Mouse (Mus musculus) kidney, postnatal 0 days (tissue): Measurements from ENCODE around the gene Acnat1. TPM values are rescaled to one million over a fixed set of nuclear protein-coding genes. Genes with fewer than 3 reads are reported as not detected.
"Not testable (repeated sequence)": the region's sequence is repeated elsewhere in the genome, so short reads cannot be mapped to it uniquely, and the experiment has no call there.

Experiments used
- ATAC-seq: fragments of 200-750 bp; cut with Nextera tagmentation; replicated peaks from 2 replicates; pipeline ENCODE4 v1.8.0; 2017; ENCODE audit warnings: low read depth, moderate number of reproducible peaks, moderate TSS enrichment, moderate library complexity; ENCODE audit not compliant: low FRiP score
- DNase-seq: peaks from one replicate; pipeline ENCODE4 v3.0.0-alpha.2; 2016; ENCODE audit warnings: low spot score
- H3K27ac ChIP-seq: fragments of 300-500 bp; sonication (generic); 2 replicates; pipeline ENCODE4 v1.5.1; 2014; ENCODE audit warnings: mild to moderate bottlenecking
- H3K27me3 ChIP-seq: fragments of 300-500 bp; sonication (generic); 2 replicates; pipeline ENCODE4 v1.6.1; 2014; ENCODE audit warnings: low read length, mixed read lengths; ENCODE audit not compliant: insufficient read depth
- H3K36me3 ChIP-seq: fragments of 300-500 bp; sonication (generic); 2 replicates; pipeline ENCODE4 v1.6.1; 2014; ENCODE audit warnings: low read length, mixed read lengths; ENCODE audit not compliant: insufficient read depth
- H3K4me1 ChIP-seq: fragments of 300-500 bp; sonication (generic); replicated peaks from 2 replicates; pipeline ENCODE4 v1.6.1; 2014; ENCODE audit warnings: antibody characterized with exemption, low read length, mixed read lengths; ENCODE audit not compliant: insufficient read depth
- H3K4me2 ChIP-seq: fragments of 300-500 bp; sonication (generic); 2 replicates; pipeline ENCODE4 v1.6.1; 2014; ENCODE audit warnings: mild to moderate bottlenecking, low read length, moderate library complexity, mixed read lengths
- H3K4me3 ChIP-seq: fragments of 300-500 bp; sonication (generic); replicated peaks from 2 replicates; pipeline ENCODE4 v1.5.1; 2014; ENCODE audit warnings: low read depth, low read length
- H3K9ac ChIP-seq: fragments of 300-500 bp; sonication (generic); 2 replicates; pipeline ENCODE4 v1.6.1; 2014; ENCODE audit warnings: low read depth, low read length
- H3K9me3 ChIP-seq: fragments of 300-500 bp; sonication (generic); replicated peaks from 2 replicates; pipeline ENCODE4 v1.6.1; 2016; ENCODE audit warnings: low read length, inconsistent platforms, mixed read lengths
- CTCF ChIP-seq: IDR thresholded peaks from 2 replicates; pipeline ENCODE4 v1.5.1; 2016; ENCODE audit warnings: antibody characterized with exemption, low read depth, mild to moderate bottlenecking, moderate library complexity
- WGBS: fragments of 180-500 bp; shearing (Covaris S2); extraction: QIAGEN DNeasy Blood & Tissue Kit; methylation state at CpG from one replicate; pipeline ENCODE4 v1.1.7; 2014; 5-methylcytosine and 5-hydroxymethylcytosine counted together
- polyA plus RNA-seq: library from polyadenylated mRNA; unstranded; fragments of >200 nt; fragmentation: Nextera tagmentation; extraction: Ambion mirVana; gene quantifications from 2 replicates; pipeline ENCODE4 v1.2.1, GENCODE M21; 2015

Gene Acnat1
- polyA plus RNA-seq, 1 experiment from 2014 or later, result 1.0 TPM

DNA sequence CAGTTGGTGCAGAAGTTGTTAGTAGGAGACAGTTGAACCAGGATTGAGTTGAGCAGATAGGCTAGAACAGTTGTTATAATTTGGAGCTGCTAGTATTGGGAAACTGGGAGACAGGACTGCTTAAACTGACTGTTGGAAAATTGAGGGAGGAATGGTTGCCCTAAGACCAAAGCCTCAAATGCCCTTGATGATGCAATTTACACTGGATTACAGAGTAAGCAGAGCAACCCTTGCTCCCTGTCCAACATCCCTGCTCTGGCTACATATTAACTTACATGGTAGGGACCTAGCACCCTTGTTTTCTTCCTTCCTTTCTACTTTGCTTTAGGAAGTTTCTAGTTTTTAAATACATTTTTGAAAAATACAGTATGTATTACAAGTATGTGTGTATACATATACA is 11.7 kb upstream of the Acnat1 start:
- H3K4me2 ChIP-seq, result no peak overlapping the region
- peak; percentile 35 for DNase-seq
- no peaks in the 10 kb centered on the region for H3K27me3 ChIP-seq
- H3K27ac ChIP-seq, result peak overlapping the region; percentile 40; the same call in 1 of the 2 replicates
- TF ChIP-seq CTCF, result no peak
- H3K4me1 ChIP-seq, result no peaks in the 10 kb centered on the region
- no peak overlapping the region for H3K9ac ChIP-seq
- no peaks in the 10 kb centered on the region for H3K9me3 ChIP-seq
- no peaks in the 10 kb centered on the region for H3K36me3 ChIP-seq
- peak; percentile 96 for ATAC-seq
- H3K4me3 ChIP-seq, result no peak overlapping the region

DNA sequence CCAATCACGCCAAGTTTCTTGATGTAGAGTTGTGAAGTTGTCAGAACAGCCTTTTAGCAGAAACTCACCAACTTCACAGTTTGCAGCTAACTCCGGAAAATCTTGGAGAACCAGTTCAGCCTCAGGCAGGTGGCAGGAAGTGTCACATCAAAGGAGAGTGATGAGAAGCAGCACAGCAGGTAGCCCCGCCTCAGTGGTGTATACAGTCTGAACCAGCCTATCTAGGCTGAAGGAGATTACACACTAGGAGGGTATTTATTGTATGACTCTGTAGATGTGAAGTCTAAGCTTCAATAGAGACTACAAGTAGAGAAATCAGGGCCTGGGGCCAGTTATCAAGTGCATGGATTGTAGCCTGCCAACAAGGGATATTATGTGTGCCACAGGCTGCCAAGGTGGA is 7.2 kb upstream of the Acnat1 start:
- H3K9me3 ChIP-seq, result no peaks in the 10 kb centered on the region
- ATAC-seq, result no peak
- H3K27ac ChIP-seq, result no peak overlapping the region
- no peak overlapping the region for H3K9ac ChIP-seq
- H3K4me3 ChIP-seq, result no peak overlapping the region
- H3K36me3 ChIP-seq, result no peaks in the 10 kb centered on the region
- no peaks in the 10 kb centered on the region for H3K27me3 ChIP-seq
- no peak for TF ChIP-seq CTCF
- H3K4me1 ChIP-seq, result no peaks in the 10 kb centered on the region
- no peak overlapping the region for H3K4me2 ChIP-seq
- 44% methylated on average over 3 of the region's 3 CpGs for WGBS
- no peak for DNase-seq

DNA sequence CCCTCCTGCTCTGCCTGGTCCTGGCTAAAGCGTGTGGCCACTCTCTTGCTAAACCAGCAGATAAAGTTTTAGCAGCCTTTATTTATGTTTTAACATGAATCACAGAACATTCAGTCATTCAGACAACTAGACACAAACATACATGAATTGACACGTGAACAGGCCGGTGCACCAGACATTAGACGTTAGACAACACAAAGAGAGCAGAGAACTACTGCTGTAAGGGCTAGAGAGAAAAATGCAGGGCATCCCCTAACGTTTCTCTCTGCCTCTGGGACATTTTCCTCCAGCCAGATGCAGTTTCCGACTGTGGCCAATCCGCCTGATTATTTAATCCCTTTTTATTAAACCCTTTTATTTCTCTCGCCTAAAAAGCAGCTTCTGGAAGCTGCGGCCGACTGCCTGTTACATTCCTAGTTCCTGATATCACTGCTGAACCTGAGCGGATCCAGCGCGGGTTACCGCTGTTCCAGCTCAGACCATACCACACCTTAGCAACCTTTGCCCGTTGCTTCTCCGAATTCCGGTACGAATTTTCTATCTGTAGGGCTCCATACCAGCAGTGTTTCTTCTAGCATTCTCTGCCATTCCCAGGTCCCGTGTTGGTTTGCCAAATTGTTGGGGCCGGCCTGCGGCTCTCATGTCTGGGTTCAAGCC is 6.5 kb upstream of the Acnat1 start:
- H3K4me3 ChIP-seq, result no peak overlapping the region

DNA sequence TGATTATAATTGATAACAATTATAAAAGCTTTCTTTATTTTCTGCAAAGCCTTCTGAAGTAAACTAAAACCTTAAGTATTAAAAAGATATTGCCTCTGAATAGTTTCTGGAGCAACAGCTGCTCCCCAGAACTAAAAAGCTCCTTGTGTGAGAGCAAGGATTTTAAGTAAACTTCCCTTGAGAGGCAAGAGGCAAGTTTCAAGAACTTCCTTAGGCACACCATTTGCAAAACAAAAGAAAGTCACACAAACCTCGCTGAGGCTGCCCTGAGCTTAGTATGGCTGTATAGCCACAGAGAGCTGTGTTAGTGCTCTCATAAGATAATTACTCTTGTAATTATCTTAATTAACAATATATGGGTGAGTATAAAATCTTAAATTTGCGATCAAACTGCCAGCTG is 5.3 kb upstream of the Acnat1 start:
- H3K4me1 ChIP-seq, ATAC-seq, H3K4me2 ChIP-seq, DNase-seq, H3K36me3 ChIP-seq, H3K27me3 ChIP-seq, H3K4me3 ChIP-seq, H3K27ac ChIP-seq, H3K9ac ChIP-seq, H3K9me3 ChIP-seq: not testable (repeated sequence)
- 45% methylated on average over 2 of the region's 2 CpGs for WGBS

More for the DNA sequence above, 6.5 kb upstream of the Acnat1 start:
- peak; percentile 8 for DNase-seq
- Histone ChIP-seq H3K4me1 (no peaks in the 10 kb centered on the region), H3K27me3 (no peaks in the 10 kb centered on the region), H3K27ac (no peak overlapping the region), H3K9ac (no peak overlapping the region), H3K36me3 (no peaks in the 10 kb centered on the region), H3K9me3 (no peaks in the 10 kb centered on the region), H3K4me2 (0 out of 2 replicates have a peak overlapping the region, but pooled peaks have one; percentile 18)
- no peak for TF ChIP-seq CTCF
- ATAC-seq, result no peak
- WGBS, result 18% methylated on average over 21 of the region's 21 CpGs

DNA sequence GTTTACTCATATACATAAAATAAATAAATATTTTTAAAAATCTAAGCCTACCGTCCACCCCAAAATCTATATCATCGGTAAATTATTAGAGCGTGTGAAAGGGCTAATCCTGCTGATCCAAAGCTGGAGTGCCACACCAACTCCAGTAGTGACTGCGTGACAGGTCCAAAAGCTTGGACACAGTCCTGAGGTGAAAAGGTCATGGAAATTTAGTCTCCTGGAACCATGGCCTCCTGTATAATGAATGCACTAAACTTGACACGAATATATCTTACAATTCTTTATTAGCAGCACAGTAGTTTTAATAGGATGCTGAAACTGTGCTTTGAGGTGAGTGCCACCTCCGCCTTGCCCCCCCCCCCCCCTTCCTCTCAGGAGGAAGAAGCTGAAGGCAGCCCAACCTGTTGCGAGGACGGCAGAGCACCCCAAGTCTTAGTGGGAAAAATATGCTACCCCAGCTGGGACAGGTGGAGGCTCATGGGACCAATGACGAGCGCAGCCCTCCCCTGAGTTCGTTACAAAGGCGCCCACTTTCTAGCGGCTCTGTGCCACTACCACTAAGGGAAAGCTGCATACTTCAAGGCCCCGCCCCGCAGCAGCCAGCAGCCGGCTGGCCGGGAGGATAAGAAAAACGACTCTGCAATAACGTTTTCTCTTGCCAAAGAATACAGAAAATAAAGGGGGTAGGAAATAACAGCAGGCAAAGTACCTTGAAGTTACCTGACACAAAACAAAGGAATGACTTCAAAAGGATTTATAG is 4.6 kb upstream of the Acnat1 start:
- peak overlapping the region; percentile 50 for H3K4me2 ChIP-seq
- peak; percentile 31 for DNase-seq
- no peaks in the 10 kb centered on the region for H3K4me1 ChIP-seq
- no peaks in the 10 kb centered on the region for H3K9me3 ChIP-seq
- peak; percentile 66 for ATAC-seq
- no peak overlapping the region for H3K4me3 ChIP-seq
- no peak overlapping the region for H3K27ac ChIP-seq
- WGBS, result 20% methylated on average over 19 of the region's 19 CpGs
- no peaks in the 10 kb centered on the region for H3K27me3 ChIP-seq
- H3K36me3 ChIP-seq, result no peaks in the 10 kb centered on the region
- H3K9ac ChIP-seq, result no peak overlapping the region
- no peak for TF ChIP-seq CTCF

DNA sequence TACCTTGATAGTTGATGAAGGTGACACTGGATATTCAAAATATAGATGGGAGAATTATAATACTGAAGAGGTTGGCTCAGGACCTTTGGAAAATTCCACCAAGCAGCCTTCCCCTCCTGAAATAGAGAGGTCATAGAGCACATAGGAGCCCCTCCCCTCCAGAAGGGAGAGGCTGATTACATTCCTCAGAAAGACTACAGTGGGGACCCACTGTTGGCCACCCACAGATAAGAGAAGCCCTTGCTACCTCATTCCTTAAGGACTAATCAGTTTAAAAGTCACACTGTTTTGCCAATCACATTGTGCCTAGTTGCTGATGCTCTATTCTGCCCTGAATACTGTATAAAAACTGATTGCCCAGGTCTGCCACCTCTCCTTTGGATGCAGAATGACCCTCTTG is 871 bp upstream of the Acnat1 start:
- DNase-seq (no peak), ATAC-seq (no peak)
- no peaks in the 10 kb centered on the region for H3K9me3 ChIP-seq
- H3K4me1 ChIP-seq, result no peaks in the 10 kb centered on the region
- TF ChIP-seq CTCF, result no peak
- H3K27ac ChIP-seq, result no peak overlapping the region
- no peaks in the 10 kb centered on the region for H3K27me3 ChIP-seq
- no peaks in the 10 kb centered on the region for H3K36me3 ChIP-seq
- no peak overlapping the region for H3K9ac ChIP-seq
- no peak overlapping the region for H3K4me3 ChIP-seq
- H3K4me2 ChIP-seq, result no peak overlapping the region
